ENCODE assay signal across 24 mouse cellular contexts in genomic region chr17:32034322-32034721, GRCm38 (mm10). TPM values are rescaled to one million over a fixed set of nuclear protein-coding genes. Genes with fewer than 3 reads are reported as not detected.
DNase-seq lines count a peak whose midpoint lies in the region; ATAC-seq and TF ChIP-seq lines count a peak whose summit lies in the region.
"Had no signal": no experiment of that assay in that cellular context is flagged by ENCODE, and none has a peak within 500 bp of the region (broad histone marks: within the 10 kb centered on the region; RNA-seq: fewer than 3 reads in every experiment).

No protein-coding gene starts in this region.

- intact Hi-C loops in gastrocnemius, adult 2 months (cut with DNase I): no loop called here

- no peak overlapping the region for H3K4me2 ChIP-seq in forebrain, embryonic 12.5 days
- H3K4me2 ChIP-seq: heart, embryonic 11.5 days; hindbrain, embryonic 12.5 days; hindbrain, embryonic 15.5 days had no signal

- H3K9ac ChIP-seq in ES-Bruce4 (ENCODE audit: low read depth, poor library complexity, severe bottlenecking): peak overlapping the region; percentile 83
- H3K9ac ChIP-seq in ES-E14 (ENCODE audit: insufficient read depth, low read depth, low read length, poor library complexity, severe bottlenecking): peak overlapping the region; percentile 98
- no peak overlapping the region for H3K9ac ChIP-seq in forebrain, embryonic 12.5 days
- H3K9ac ChIP-seq: forebrain, postnatal 0 days; hindbrain, embryonic 15.5 days had no signal

- ATAC-seq in forebrain, embryonic 12.5 days (ENCODE audit: low FRiP score): no peak
- ATAC-seq: activated CD4-positive, CD25-positive, alpha-beta regulatory T cell, adult 4 months; CD4-positive, CD25-positive, alpha-beta regulatory T cell, adult 4 months; forebrain, embryonic 14.5 days; forebrain, postnatal 0 days; intestine, postnatal 0 days had no signal

- H3K4me1 ChIP-seq in ES-Bruce4 (ENCODE audit: control insufficient read depth, insufficient read depth, low read length) (peaks cover 2% of the 10 kb centered on the region), ES-E14 (ENCODE audit: control insufficient read depth in 2 of 2, insufficient read depth in 2 of 2, low read length in 2 of 2, poor library complexity in 1 of 2) (peaks cover 0 to 13% of the 10 kb centered on the region in 2 experiments; a peak in 1 of 4 replicates)
- peaks cover 26% of the 10 kb centered on the region for H3K4me1 ChIP-seq in forebrain, embryonic 12.5 days

- no peak for TF ChIP-seq EP300 in ES-Bruce4 (IDR thresholded peaks at IDR 0.05; ENCODE audit: insufficient read depth, low read depth, low read length)

- DNase-seq in ES-E14 (ENCODE audit: low read depth, low spot score) (peak; percentile 75), ZHBTc4 (ENCODE audit: low read depth, low spot score) (peak; percentile 95)
- DNase-seq in testis, postnatal 14 days (ENCODE audit: low spot score): peak; percentile 86
- no peak for DNase-seq in urinary bladder, postnatal 25 days (ENCODE audit: low spot score)
- DNase-seq in gastrocnemius, adult 2 months: no peak
- DNase-seq: adrenal gland, adult 8-10 months; adrenal gland, postnatal 25 days; cerebellum, adult 11-12 months; cerebellum, postnatal 14 days; embryo, embryonic 11 days; forebrain, postnatal 0 days; gastrocnemius, postnatal 14 days; heart, adult 11 months; kidney, adult 2 months had no signal

- TF ChIP-seq CTCF in ES-Bruce4 (IDR thresholded peaks at IDR 0.05; ENCODE audit: low read depth, low read length): no peak
- no peak for TF ChIP-seq CTCF in gastrocnemius, adult 2 months (IDR thresholded peaks at IDR 0.05)

- H3K27me3 ChIP-seq in ES-Bruce4 (ENCODE audit: control insufficient read depth, insufficient read depth, low read length, poor library complexity, severe bottlenecking): no peaks in the 10 kb centered on the region
- no peaks in the 10 kb centered on the region for H3K27me3 ChIP-seq in forebrain, embryonic 12.5 days
- H3K27me3 ChIP-seq: hindbrain, embryonic 12.5 days; hindbrain, embryonic 15.5 days had no signal

- in situ Hi-C loops in ES-E14 (cut with MboI; ENCODE audit: low sequenced_read_pairs in 2 of 2, unreplicated experiment in 2 of 2): no loop called here

- TF ChIP-seq POLR2A in ES-Bruce4 (IDR thresholded peaks at IDR 0.05; ENCODE audit: insufficient read depth, low read length): peak; percentile 23

- H3K9me3 ChIP-seq in ES-Bruce4 (replicated peaks; ENCODE audit: control insufficient read depth, insufficient read depth, low read length, poor library complexity, severe bottlenecking): no peaks in the 10 kb centered on the region
- no peaks in the 10 kb centered on the region for H3K9me3 ChIP-seq in ES-E14 (ENCODE audit: control insufficient read depth, insufficient read depth, low read depth, low read length)
- no peaks in the 10 kb centered on the region for H3K9me3 ChIP-seq in forebrain, embryonic 12.5 days
- H3K9me3 ChIP-seq: forebrain, embryonic 10.5 days; hindbrain, embryonic 12.5 days; hindbrain, embryonic 15.5 days had no signal

- H3K27ac ChIP-seq in ES-Bruce4 (ENCODE audit: insufficient read depth, low read length) (no peak overlapping the region), ES-E14 (ENCODE audit: insufficient read depth, low read depth, low read length, poor library complexity, severe bottlenecking) (peak overlapping the region; percentile 61; the same call in 1 of the 2 replicates)
- H3K27ac ChIP-seq in gastrocnemius, adult 2 months: no peak overlapping the region
- H3K27ac ChIP-seq in forebrain, embryonic 12.5 days: no peak overlapping the region
- H3K27ac ChIP-seq: forebrain, embryonic 10.5 days; hindbrain, embryonic 12.5 days; hindbrain, embryonic 15.5 days had no signal

- H3K36me3 ChIP-seq in ES-Bruce4 (ENCODE audit: control insufficient read depth, insufficient read depth, low read length, poor library complexity, severe bottlenecking) (peaks cover 9% of the 10 kb centered on the region), ES-E14 (ENCODE audit: control insufficient read depth, insufficient read depth, low read length, poor library complexity, severe bottlenecking) (peaks cover 16% of the 10 kb centered on the region)
- H3K36me3 ChIP-seq in forebrain, embryonic 12.5 days (replicated peaks): no peaks in the 10 kb centered on the region
- H3K36me3 ChIP-seq: hindbrain, embryonic 12.5 days; hindbrain, embryonic 15.5 days had no signal

- WGBS in forebrain, embryonic 12.5 days: 91% methylated on average over 23 of the region's 23 CpGs

- H3K4me3 ChIP-seq in ES-Bruce4 (ENCODE audit: low read depth, low read length): peak overlapping the region; percentile 76
- H3K4me3 ChIP-seq in ES-E14 (ENCODE audit: insufficient read depth in 1 of 2, low read depth in 1 of 2, low read length in 2 of 2, poor library complexity in 1 of 2, severe bottlenecking in 1 of 2): peak overlapping the region; percentile 65 to 95
- no peak overlapping the region for H3K4me3 ChIP-seq in gastrocnemius, adult 2 months
- H3K4me3 ChIP-seq in forebrain, embryonic 12.5 days (replicated peaks): no peak overlapping the region
- H3K4me3 ChIP-seq: forebrain, embryonic 10.5 days; hindbrain, embryonic 12.5 days; hindbrain, embryonic 15.5 days had no signal

TF ChIP-seq in ES-E14, 5 proteins besides CTCF, POLR2A, EP300 and RAD21:
- TF ChIP-seq HCFC1 (IDR thresholded peaks at IDR 0.05; ENCODE audit: borderline replicate concordance, insufficient read depth, low read length) (0 out of 2 replicates have a peak, but pooled peaks have one; percentile 41), CHD2 (IDR thresholded peaks at IDR 0.05; ENCODE audit: low read depth, low read length) (no peak)
TF ChIP-seq in ES-E14: peak in this region for 1.

RNA-seq across cellular contexts. Expression of gene Rrp1b, which starts 1.6 kb away (rescaled TPM):
- 109 and 111 TPM in 2 replicates for polyA plus RNA-seq in ES-Bruce4 (2011; ENCODE audit: insufficient read depth, insufficient read length, low read depth, missing spikeins)
- total RNA-seq in ES-E14 (2012; rRNA removed): 155 and 189 TPM in 2 replicates
- total RNA-seq in gastrocnemius, adult 2 months (2021): 1 to 10 TPM; 7.0 to 9.3 TPM
- 63.0 and 64.5 TPM in 2 replicates for polyA plus RNA-seq in forebrain, embryonic 12.5 days (2016; fragmentation: Nextera tagmentation; extraction: Ambion mirVana)

RNA-seq across cellular contexts. Expression of gene Hsf2bp, which starts 1.8 kb away (rescaled TPM):
- 55.0 and 56.5 TPM in 2 replicates for polyA plus RNA-seq in ES-Bruce4 (2011; ENCODE audit: insufficient read depth, insufficient read length, low read depth, missing spikeins)
- total RNA-seq in ES-E14 (2012; rRNA removed): 44.7 and 46.7 TPM in 2 replicates
- total RNA-seq in gastrocnemius, adult 2 months (2021): 1 to 10 TPM in 1 of 2 experiments, under 1 TPM in 1; 0.46 to 1.5 TPM
- polyA plus RNA-seq in forebrain, embryonic 12.5 days (2016; fragmentation: Nextera tagmentation; extraction: Ambion mirVana): 0.46 and 0.55 TPM in 2 replicates

Comparison
In these comparisons a context has a peak if more than half of its experiments do, and no peak if none do; other contexts are left out.
1. H3K4me3 ChIP-seq: peak in ES-Bruce4 (single experiment) and ES-E14 (2 of 2); none in gastrocnemius, adult 2 months (single experiment) and forebrain, embryonic 12.5 days (single experiment).
2. DNase-seq: peak in ES-E14 (single experiment), ZHBTc4 (single experiment) and testis, postnatal 14 days (single experiment); none in urinary bladder, postnatal 25 days (single experiment) and gastrocnemius, adult 2 months (single experiment).
3. RNA of gene Rrp1b, which starts 1.6 kb away (total RNA-seq): 155 to 189 TPM in ES-E14; 7.0 to 9.3 TPM in gastrocnemius, adult 2 months; every median in the first group is over 10 times any median in the second.
4. RNA of gene Hsf2bp, which starts 1.8 kb away (total RNA-seq): 44.7 to 46.7 TPM in ES-E14; 0.46 to 1.5 TPM in gastrocnemius, adult 2 months; every median in the first group is over 10 times any median in the second.